24 mouse cellular contexts compared by ENCODE assay signal in the genomic region with DNA sequence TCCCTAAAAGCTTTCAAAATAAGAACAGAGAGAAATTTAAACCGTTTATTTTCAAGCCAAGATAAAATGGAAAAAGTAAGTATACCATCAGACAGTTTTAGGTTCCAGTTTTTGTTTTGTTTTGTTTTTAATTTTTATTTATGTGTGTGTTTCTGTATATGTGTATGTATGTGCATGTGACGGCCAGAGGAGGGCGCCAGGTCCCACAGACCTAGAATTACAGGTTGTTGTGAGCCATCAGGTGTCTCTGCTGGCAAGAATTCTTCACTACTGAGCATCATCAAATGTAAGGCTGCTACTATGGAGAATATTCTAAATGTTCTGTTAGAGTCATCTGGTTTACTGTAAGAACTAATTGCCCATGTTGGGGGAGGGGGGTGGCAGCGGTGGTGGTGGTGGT.
DNase-seq lines count a peak whose midpoint lies in the region; ATAC-seq and TF ChIP-seq lines count a peak whose summit lies in the region.
"Had no signal": no experiment of that assay in that cellular context is flagged by ENCODE, and none has a peak within 500 bp of the region (broad histone marks: within the 10 kb centered on the region; RNA-seq: fewer than 3 reads in every experiment).

No protein-coding gene starts in this region.

- no peak overlapping the region for H3K9ac ChIP-seq in kidney, postnatal 0 days (ENCODE audit: low read depth, low read length)
- no peak overlapping the region for H3K9ac ChIP-seq in stomach, postnatal 0 days (ENCODE audit: low read length)
- H3K9ac ChIP-seq: embryonic facial prominence, embryonic 15.5 days; kidney, embryonic 15.5 days; midbrain, embryonic 13.5 days; neural tube, embryonic 13.5 days had no signal

- H3K36me3 ChIP-seq in kidney, postnatal 0 days (ENCODE audit: insufficient read depth, low read length) = no peaks in the 10 kb centered on the region
- no peaks in the 10 kb centered on the region for H3K36me3 ChIP-seq in testis, adult 2 months (ENCODE audit: control insufficient read depth, insufficient read depth, low read length)
- H3K36me3 ChIP-seq in stomach, postnatal 0 days (ENCODE audit: control insufficient read depth, insufficient read depth, low read length) = no peaks in the 10 kb centered on the region
- H3K36me3 ChIP-seq: embryonic facial prominence, embryonic 15.5 days; kidney, embryonic 15.5 days; midbrain, embryonic 13.5 days; neural tube, embryonic 13.5 days had no signal

- TF ChIP-seq CTCF in kidney, postnatal 0 days (IDR thresholded peaks at IDR 0.05; ENCODE audit: low read depth) = peak; percentile 21; the same call in 1 of the 2 replicates
- TF ChIP-seq CTCF in testis, adult 2 months (IDR thresholded peaks at IDR 0.05; ENCODE audit: control insufficient read depth, insufficient read depth, insufficient replicate concordance, low read depth, low read length) = peak; percentile 29; the same call in 1 of the 2 replicates
- peak; percentile 35; the same call in 1 of the 2 replicates for TF ChIP-seq CTCF in stomach, postnatal 0 days (IDR thresholded peaks at IDR 0.05; ENCODE audit: low read depth)

- TF ChIP-seq POLR2A in testis, adult 2 months (IDR thresholded peaks at IDR 0.05; ENCODE audit: control insufficient read depth, low read depth, low read length) = no peak

- no peaks in the 10 kb centered on the region for H3K4me1 ChIP-seq in kidney, postnatal 0 days (replicated peaks; ENCODE audit: insufficient read depth, low read length)
- no peaks in the 10 kb centered on the region for H3K4me1 ChIP-seq in testis, adult 2 months (ENCODE audit: control insufficient read depth, insufficient read depth, low read length)
- no peaks in the 10 kb centered on the region for H3K4me1 ChIP-seq in stomach, postnatal 0 days (replicated peaks; ENCODE audit: control insufficient read depth, insufficient read depth)

- H3K4me2 ChIP-seq in kidney, postnatal 0 days (ENCODE audit: low read length) = no peak overlapping the region
- no peak overlapping the region for H3K4me2 ChIP-seq in stomach, postnatal 0 days (replicated peaks; ENCODE audit: low read depth)
- H3K4me2 ChIP-seq: embryonic facial prominence, embryonic 15.5 days; kidney, embryonic 15.5 days; midbrain, embryonic 13.5 days; neural tube, embryonic 13.5 days had no signal

- H3K27me3 ChIP-seq in kidney, postnatal 0 days (ENCODE audit: insufficient read depth, low read length) = no peaks in the 10 kb centered on the region
- H3K27me3 ChIP-seq in testis, adult 2 months (ENCODE audit: control insufficient read depth, insufficient read depth, low read length) = no peaks in the 10 kb centered on the region
- no peaks in the 10 kb centered on the region for H3K27me3 ChIP-seq in stomach, postnatal 0 days (ENCODE audit: control insufficient read depth, insufficient read depth, low read length)
- H3K27me3 ChIP-seq: CH12.LX; embryonic facial prominence, embryonic 15.5 days; kidney, embryonic 15.5 days; midbrain, embryonic 13.5 days; neural tube, embryonic 13.5 days had no signal

- no peak overlapping the region for H3K27ac ChIP-seq in kidney, postnatal 0 days
- no peak overlapping the region for H3K27ac ChIP-seq in testis, adult 2 months (ENCODE audit: control insufficient read depth, insufficient read depth, low read depth, low read length)
- H3K27ac ChIP-seq in stomach, postnatal 0 days (replicated peaks) = no peak overlapping the region
- H3K27ac ChIP-seq: embryonic facial prominence, embryonic 15.5 days; kidney, embryonic 15.5 days; midbrain, embryonic 13.5 days; neural tube, embryonic 13.5 days had no signal

- 85% methylated on average over 4 of the region's 4 CpGs for WGBS in kidney, postnatal 0 days
- 80% methylated on average over 4 of the region's 4 CpGs for WGBS in stomach, postnatal 0 days

- intact Hi-C loops in left cerebral cortex, postnatal 14 days (cut with DNase I) = no loop called here

- DNase-seq in CD4-positive, CD25-positive, alpha-beta regulatory T cell, adult 2 months (ENCODE audit: low read depth, low spot score) = peak; percentile 30
- no peak for DNase-seq in kidney, postnatal 0 days (ENCODE audit: low spot score)
- no peak for DNase-seq in kidney, postnatal 25 days
- no peak for DNase-seq in testis, postnatal 14 days (ENCODE audit: low spot score)
- no peak for DNase-seq in stomach, postnatal 0 days (ENCODE audit: low spot score)
- no peak for DNase-seq in left cerebral cortex, postnatal 14 days (ENCODE audit: low spot score in 2 of 2)
- DNase-seq: adrenal gland, postnatal 14 days; cerebellum, adult 2 months; cerebellum, postnatal 36 days; gastrocnemius, postnatal 10 days; heart, adult 18-20 months; heart, postnatal 10 days; left cerebral cortex, postnatal 4 days; liver; right cerebral cortex, adult 18-20 months; thymus, postnatal 36 days had no signal

- no peak for TF ChIP-seq EP300 in stomach, postnatal 0 days (optimal IDR thresholded peaks at IDR 0.05)

- H3K9me3 ChIP-seq in kidney, postnatal 0 days (replicated peaks; ENCODE audit: low read length) = no peaks in the 10 kb centered on the region
- H3K9me3 ChIP-seq in stomach, postnatal 0 days (ENCODE audit: control insufficient read depth, low read length) = no peaks in the 10 kb centered on the region
- H3K9me3 ChIP-seq: embryonic facial prominence, embryonic 15.5 days; kidney, embryonic 15.5 days; midbrain, embryonic 13.5 days; neural tube, embryonic 13.5 days had no signal

- H3K4me3 ChIP-seq in kidney, postnatal 0 days (replicated peaks; ENCODE audit: low read depth, low read length) = no peak overlapping the region
- no peak overlapping the region for H3K4me3 ChIP-seq in testis, adult 2 months (ENCODE audit: control insufficient read depth, low read depth, low read length)
- H3K4me3 ChIP-seq in stomach, postnatal 0 days (ENCODE audit: low read depth, low read length) = no peak overlapping the region
- H3K4me3 ChIP-seq: embryonic facial prominence, embryonic 15.5 days; kidney, embryonic 15.5 days; midbrain, embryonic 13.5 days; neural tube, embryonic 13.5 days had no signal

- no peak for ATAC-seq in CD4-positive, CD25-positive, alpha-beta regulatory T cell, adult 4 months
- no peak for ATAC-seq in kidney, postnatal 0 days (replicated peaks; ENCODE audit: low FRiP score, low read depth)
- ATAC-seq in stomach, postnatal 0 days (ENCODE audit: low FRiP score, low TSS enrichment) = no peak
- ATAC-seq: activated CD4-positive, CD25-positive, alpha-beta regulatory T cell, adult 4 months; midbrain, embryonic 13.5 days had no signal
